Mouse (Mus musculus): ENCODE data around the gene A630076J17Rik. TPM values are rescaled to one million over a fixed set of nuclear protein-coding genes. Genes with fewer than 3 reads are reported as not detected.

Gene A630076J17Rik
- not detected in 2 replicates for polyA plus RNA-seq (2012; rRNA removed)

- no peak for DNase-seq (ENCODE audit: extremely low spot score in 1 of 2, low spot score in 1 of 2)
Measured at GRCm38 (mm10) chr3:107230527-107230926, at the start of gene A630076J17Rik. TSS of gene A630076J17Rik (plus strand) at chr3:107230614.

GRCm38 (mm10) chr3:107180860-107181259, 49.6 kb upstream of the A630076J17Rik start:
- no peak for DNase-seq (ENCODE audit: extremely low spot score in 1 of 2, low spot score in 1 of 2)

DNA sequence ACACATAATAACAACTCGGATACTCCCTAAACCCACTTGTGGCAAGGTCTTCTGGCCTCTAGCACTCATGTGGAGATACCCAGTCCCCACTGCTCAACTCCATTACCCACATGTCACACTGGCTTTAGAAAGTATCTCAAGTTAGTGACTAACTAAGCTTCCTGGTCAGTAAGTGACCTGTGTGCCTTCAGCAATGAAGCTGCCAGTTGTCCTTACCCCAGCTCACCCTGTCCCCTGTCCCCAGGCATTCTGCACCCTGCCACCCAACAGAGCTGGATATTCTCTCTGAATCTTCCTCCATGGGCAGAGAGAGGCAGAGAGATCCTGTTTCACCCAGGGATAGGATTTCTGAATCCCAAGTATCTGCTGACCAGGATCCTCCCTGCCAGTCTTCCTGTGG, 47.7 kb upstream of the A630076J17Rik start, which contains the start of gene Kcna10:
Kcna10 (plus strand) TSS at position 301 of the 400 bp plus-strand sequence.
- no peak for DNase-seq (ENCODE audit: extremely low spot score in 1 of 2, low spot score in 1 of 2)

DNA sequence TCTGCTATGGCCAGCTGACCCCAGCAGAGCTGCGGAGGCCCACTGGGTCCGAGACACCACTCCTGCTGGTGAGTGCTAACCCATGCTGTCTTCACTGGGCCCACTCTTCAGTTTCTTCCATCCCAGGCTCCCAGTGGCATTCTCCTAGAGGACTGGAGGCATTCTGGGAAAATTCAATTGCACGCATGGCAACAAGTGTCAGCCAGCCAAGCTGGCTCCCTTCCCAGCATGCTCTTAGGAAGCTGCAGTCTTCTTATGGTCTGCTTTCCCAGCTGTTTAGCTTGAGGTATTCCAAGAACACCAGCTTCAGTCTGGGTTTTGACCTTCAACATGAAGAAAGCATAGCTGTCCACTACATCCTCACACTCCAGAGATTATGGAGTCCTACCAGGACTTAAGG, 47.2 kb upstream of the A630076J17Rik start:
- DNase-seq (ENCODE audit: extremely low spot score in 1 of 2, low spot score in 1 of 2), result no peak

GRCm38 (mm10) chr3:107185597-107185996, 44.8 kb upstream of the A630076J17Rik start:
- DNase-seq (ENCODE audit: extremely low spot score in 1 of 2, low spot score in 1 of 2), result no peak

GRCm38 (mm10) chr3:107187022-107187421, 43.4 kb upstream of the A630076J17Rik start:
- no peak for DNase-seq (ENCODE audit: extremely low spot score in 1 of 2, low spot score in 1 of 2)

GRCm38 (mm10) chr3:107188226-107188899, 42.1 kb upstream of the A630076J17Rik start:
- peak; percentile 67 to 89 for DNase-seq (ENCODE audit: extremely low spot score in 1 of 2, low spot score in 1 of 2)

DNA sequence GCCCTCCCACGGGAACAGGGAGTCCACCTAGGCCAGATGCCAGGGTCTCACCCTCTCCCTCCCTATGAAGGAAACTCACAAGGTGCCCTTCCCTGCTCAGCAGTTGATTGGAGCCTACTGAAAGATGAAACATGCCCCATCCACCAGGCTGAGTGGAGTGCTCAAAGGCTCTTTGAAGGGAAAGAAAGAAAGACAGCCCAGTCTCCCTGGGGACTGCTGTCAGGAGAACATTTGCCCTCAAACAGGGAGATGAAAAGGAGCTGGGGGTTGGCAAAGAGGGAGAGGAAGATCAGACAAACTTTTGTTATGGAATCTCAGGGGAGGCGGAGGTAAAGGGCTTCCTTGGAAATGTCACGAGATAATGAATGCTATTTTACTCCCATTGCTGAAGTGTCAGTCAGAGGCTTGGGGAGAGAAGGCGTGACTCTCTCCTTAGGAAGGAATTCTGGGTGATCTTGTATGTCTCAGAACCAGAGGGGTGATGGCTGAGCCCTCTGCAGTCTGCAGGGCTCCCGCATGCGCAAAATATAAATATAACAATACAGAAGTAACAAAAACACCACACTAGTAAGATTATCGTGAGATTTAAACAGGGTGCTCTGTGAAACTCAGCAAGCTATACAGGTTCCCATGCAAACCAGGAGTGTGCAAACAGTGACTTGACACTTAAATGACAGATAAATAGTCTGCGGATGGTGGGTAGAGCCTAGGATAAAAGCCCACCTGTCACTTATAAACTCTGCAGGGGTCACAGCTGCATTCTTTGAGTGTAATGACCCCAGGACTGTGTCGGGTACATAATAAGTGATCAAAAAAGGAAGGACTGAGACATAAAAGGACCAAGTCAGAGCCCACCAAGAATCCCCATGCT, 28.9 kb upstream of the A630076J17Rik start:
- DNase-seq (ENCODE audit: extremely low spot score in 1 of 2, low spot score in 1 of 2), result no peak

- no peak for DNase-seq (ENCODE audit: extremely low spot score in 1 of 2, low spot score in 1 of 2)
Measured at GRCm38 (mm10) chr3:107204413-107204812, 26.0 kb upstream of the A630076J17Rik start.

DNA sequence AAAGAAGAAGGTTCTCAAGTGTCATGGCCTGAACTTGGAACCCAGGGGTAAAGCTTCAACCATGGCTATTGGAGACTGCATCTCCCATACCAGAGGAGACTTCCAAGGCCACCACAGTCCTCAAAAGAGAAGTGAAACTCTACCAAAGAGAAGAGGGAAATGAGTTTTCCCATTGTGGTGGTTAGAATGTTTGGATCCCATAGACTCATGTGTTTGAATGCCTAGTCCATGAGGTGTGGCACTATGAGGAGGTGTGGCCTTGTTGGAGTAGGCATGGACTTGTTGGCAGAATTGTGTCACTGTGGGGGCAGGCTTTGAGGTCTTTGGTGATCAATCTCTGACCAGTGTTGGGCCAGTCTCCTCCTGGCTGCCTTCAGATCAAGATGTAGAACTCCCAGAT, 25.2 kb upstream of the A630076J17Rik start:
- no peak for DNase-seq (ENCODE audit: extremely low spot score in 1 of 2, low spot score in 1 of 2)

DNA sequence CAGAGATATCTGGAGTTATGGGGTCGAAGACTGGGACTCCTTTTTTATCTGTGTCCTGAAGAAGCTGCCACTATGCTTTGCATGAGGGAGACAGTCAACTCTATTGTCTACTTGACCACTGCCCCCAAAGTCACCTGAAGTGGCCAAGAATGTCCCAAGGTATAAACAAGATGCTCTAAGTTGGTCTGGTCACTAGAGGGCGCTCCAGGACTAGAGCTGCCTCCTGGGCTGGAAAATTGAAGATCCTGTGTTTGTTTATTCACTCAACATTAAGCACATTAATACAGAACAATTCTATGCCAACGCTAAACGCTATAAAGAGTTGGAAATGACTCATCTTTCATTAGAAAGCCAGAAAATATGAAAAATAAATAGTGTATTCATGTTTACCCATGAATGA, 24.4 kb upstream of the A630076J17Rik start:
- DNase-seq (ENCODE audit: extremely low spot score in 1 of 2, low spot score in 1 of 2), result peak; percentile 56 to 90

- no peak for DNase-seq (ENCODE audit: extremely low spot score in 1 of 2, low spot score in 1 of 2)
Measured at GRCm38 (mm10) chr3:107206490-107207150, 23.8 kb upstream of the A630076J17Rik start.

DNA sequence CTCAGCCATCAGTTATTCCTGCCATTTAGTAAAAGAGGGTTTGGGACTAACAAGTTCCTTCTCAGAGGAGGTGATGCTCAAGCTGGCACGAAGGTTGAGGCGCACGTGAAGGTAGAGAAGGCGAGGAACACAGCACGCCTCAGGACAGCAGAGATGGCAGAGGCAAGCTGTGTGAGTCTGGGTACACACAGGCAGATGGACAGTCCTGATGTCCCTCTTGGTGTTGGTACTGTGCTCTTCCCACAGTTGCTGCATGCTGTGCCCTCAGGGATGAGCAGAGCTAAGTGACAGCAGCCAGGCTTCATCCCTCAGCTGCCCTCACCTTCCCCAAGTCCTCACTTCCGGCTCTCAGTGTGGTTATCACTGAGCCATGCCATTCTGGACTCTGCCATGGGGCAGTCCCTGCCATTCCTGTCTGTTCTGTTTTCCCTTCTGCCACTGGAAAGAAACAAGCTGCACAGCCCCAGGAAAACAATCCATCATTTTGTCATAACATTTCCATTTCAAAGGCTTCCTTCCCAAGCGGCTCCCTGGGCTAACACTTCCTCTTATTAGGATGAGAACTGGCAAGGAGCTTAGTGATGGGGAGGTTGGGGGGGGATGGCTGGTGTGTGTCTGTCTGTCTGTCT, 22.7 kb upstream of the A630076J17Rik start:
- no peak for DNase-seq (ENCODE audit: extremely low spot score in 1 of 2, low spot score in 1 of 2)

DNA sequence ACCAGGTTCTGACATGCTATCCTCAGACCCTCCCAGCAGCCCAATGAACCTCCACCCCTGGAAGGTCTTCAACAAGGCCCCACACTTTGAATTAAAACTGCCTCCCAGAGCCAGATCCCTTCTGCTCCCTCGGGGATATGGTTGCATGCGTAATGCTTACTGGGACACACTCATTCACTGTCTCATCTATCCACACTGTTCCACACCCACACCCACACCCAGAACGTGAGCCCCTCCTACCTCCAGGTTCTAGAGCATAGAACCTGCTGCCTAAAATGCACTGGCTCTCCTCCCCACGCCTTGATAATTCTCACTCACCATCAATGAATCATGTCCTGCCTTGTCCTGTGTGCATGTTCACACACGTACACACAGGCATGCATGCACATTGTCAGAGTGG, 15.8 kb upstream of the A630076J17Rik start:
- no peak for DNase-seq (ENCODE audit: extremely low spot score in 1 of 2, low spot score in 1 of 2)

GRCm38 (mm10) chr3:107216400-107217100, 13.9 kb upstream of the A630076J17Rik start:
- DNase-seq (ENCODE audit: extremely low spot score in 1 of 2, low spot score in 1 of 2), result no peak

GRCm38 (mm10) chr3:107217101-107217480, 13.3 kb upstream of the A630076J17Rik start:
- no peak for DNase-seq (ENCODE audit: extremely low spot score in 1 of 2, low spot score in 1 of 2)

DNA sequence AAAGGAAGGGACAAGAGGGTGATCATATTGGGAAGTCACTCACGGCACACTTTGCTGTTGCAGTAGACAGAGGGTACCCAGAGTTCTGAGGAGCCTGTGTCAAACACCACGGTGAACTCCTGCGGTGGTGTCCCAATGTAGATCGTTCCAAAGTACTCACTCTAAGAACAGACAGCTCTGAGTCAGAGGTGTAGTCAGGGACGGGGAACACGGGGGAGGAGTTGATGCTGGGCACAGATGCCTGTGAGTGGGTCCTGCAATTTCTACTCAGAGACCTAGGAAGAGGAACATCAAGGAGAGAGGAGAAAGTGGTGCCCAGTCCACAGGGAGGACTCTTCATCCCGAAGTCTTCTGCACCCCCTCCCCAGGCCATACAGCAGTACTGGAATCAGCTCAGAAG, 11.8 kb upstream of the A630076J17Rik start:
- peak in 1 of 2 experiments; percentile 32 for DNase-seq (ENCODE audit: extremely low spot score in 1 of 2, low spot score in 1 of 2)

GRCm38 (mm10) chr3:107221608-107222007, 8.8 kb upstream of the A630076J17Rik start, which contains the start of gene Cym:
TSS of gene Cym (minus strand) at chr3:107221732.
- DNase-seq (ENCODE audit: extremely low spot score in 1 of 2, low spot score in 1 of 2), result no peak

GRCm38 (mm10) chr3:107223230-107223629, 7.2 kb upstream of the A630076J17Rik start:
- DNase-seq (ENCODE audit: extremely low spot score in 1 of 2, low spot score in 1 of 2), result no peak

- no peak for DNase-seq (ENCODE audit: extremely low spot score in 1 of 2, low spot score in 1 of 2)
Measured at GRCm38 (mm10) chr3:107225820-107226219, 4.6 kb upstream of the A630076J17Rik start.

Data from frontal cortex, adult 2 months (tissue).